Mouse (Mus musculus) B cell, adult (primary cell): ENCODE results near the gene Kitl. TPM values are rescaled to one million over a fixed set of nuclear protein-coding genes. Genes with fewer than 3 reads are reported as not detected.

Experiments used
- total RNA-seq: library from RNA; stranded (reverse); gene quantifications from 4 replicates; pipeline ENCODE4 v1.2.4, GENCODE M21; 2023; ENCODE audit not compliant: inconsistent age

Gene Kitl
- 0.12 to 0.36 TPM (median 0.32 TPM) in 3 of 4 replicates, not detected in the other for total RNA-seq

DNA sequence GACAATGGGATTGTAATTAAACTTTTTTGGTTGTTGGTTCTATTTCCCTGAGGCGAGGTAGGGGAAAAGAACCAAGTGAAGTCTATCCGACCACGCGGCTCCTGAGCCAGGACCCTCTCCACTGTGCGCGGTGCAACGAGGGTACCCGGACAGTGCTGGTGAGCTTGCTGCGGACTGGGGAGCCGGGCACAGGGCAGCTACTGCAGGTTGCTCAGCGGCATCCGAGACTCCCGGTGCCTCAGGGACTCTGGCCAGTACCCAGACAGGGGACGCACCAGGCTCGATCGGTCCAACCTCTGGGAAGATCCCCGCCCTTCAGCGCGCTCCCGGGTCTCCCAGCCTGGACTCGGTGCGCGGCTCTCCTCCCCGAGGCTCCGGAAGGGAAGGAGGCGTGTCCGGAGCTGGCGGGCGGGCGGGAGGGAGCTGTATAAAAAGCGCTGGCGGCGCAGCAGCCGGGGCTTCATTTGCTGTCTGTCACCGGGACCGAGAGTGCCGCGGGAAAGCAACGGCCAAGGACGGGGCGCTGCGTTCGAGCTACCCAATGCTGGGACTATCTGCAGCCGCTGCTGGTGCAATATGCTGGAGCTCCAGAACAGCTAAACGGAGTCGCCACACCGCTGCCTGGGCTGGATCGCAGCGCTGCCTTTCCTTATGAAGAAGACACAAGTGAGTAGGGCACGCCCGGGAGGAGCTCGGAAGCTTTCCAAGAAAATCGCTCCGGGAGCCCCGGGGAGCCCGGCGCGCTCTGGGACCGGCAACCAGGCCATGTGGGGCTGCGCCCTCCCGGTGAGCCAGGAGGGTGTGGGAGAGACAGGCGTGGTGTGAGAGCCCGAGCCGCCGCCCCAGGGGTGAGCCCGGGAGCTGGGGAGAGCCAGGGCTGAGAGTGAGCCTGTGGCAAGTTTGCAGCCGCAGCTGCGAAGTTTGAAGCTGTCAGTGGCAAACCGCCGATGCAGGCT is at the start of gene Kitl:
Gene Kitl, plus strand, starts transcription at position 261 of the 956 bp plus-strand sequence.

